ENCODE assay signal across 8 mouse cellular contexts in genomic region chr1:138328320-138328719, GRCm38 (mm10). TPM values are rescaled to one million over a fixed set of nuclear protein-coding genes. Genes with fewer than 3 reads are reported as not detected.
DNase-seq lines count a peak whose midpoint lies in the region; ATAC-seq lines count a peak whose summit lies in the region.

No protein-coding gene starts in this region.

- peak; percentile 7 for DNase-seq in cerebellum, adult 8-10 months
- DNase-seq in cerebellum, adult 9-11 months: no peak
- DNase-seq in ovary, postnatal 14 days (ENCODE audit: low spot score): peak; percentile 27
- no peak for DNase-seq in ovary, adult 18-20 months (ENCODE audit: low spot score)
- DNase-seq in embryo, embryonic 9.5 days (ENCODE audit: extremely low spot score): peak; percentile 47
- peak; percentile 86 for DNase-seq in induced T-regulatory cell, adult 2 months (ENCODE audit: low read depth)
- DNase-seq in mesoderm, embryonic 11.5 days (ENCODE audit: low read depth, low spot score): peak; percentile 41

- no peak for ATAC-seq in monocyte, adult 5-6 weeks (replicated peaks; ENCODE audit: insufficient number of reproducible peaks, low FRiP score, low TSS enrichment, poor library complexity, severe bottlenecking)

RNA-seq across cellular contexts. Expression of gene Atp6v1g3, which starts 54.8 kb away (rescaled TPM):
- 0.86 to 1.5 TPM in 2 of 3 replicates, not detected in the other for total RNA-seq in monocyte, adult 5-6 weeks (2017)

Comparison
In these comparisons a context has a peak if more than half of its experiments do, and no peak if none do; other contexts are left out.
1. DNase-seq: peak in cerebellum, adult 8-10 months (single experiment), ovary, postnatal 14 days (single experiment), embryo, embryonic 9.5 days (single experiment), induced T-regulatory cell, adult 2 months (single experiment) and mesoderm, embryonic 11.5 days (single experiment); none in cerebellum, adult 9-11 months (single experiment) and ovary, adult 18-20 months (single experiment).